Mouse (Mus musculus): ENCODE data around the gene Fndc9.

Gene Fndc9

GRCm38 (mm10) chr11:46278140-46278539, 42.8 kb downstream of the Fndc9 start:
- no peak for DNase-seq

- DNase-seq, result no peak
These were observed 43.4 kb downstream of the Fndc9 start for GRCm38 (mm10) chr11:46278709-46279108.

GRCm38 (mm10) chr11:46282612-46283011, 47.3 kb downstream of the Fndc9 start:
- no peak for DNase-seq

GRCm38 (mm10) chr11:46283800-46284199, 48.5 kb downstream of the Fndc9 start:
- no peak for DNase-seq

- DNase-seq, result peak in 1 of 2 experiments; percentile 36
These were observed 51.5 kb downstream of the Fndc9 start for GRCm38 (mm10) chr11:46286803-46287202.

- no peak for DNase-seq
These were observed 52.8 kb downstream of the Fndc9 start for GRCm38 (mm10) chr11:46288091-46288490.

- no peak for DNase-seq
These were observed 53.7 kb downstream of the Fndc9 start for GRCm38 (mm10) chr11:46289022-46289421.
